Mouse (Mus musculus) inflammation-experienced regulatory T-cells (primary cell): ENCODE measurements around the gene Myo19. TPM values are rescaled to one million over a fixed set of nuclear protein-coding genes. Genes with fewer than 3 reads are reported as not detected.

ENCODE experiments used
- polyA plus RNA-seq, 2 experiments: library from polyadenylated mRNA; unstranded; fragments of 100-300 nt; shearing (Covaris generic); gene quantifications; one replicate each; pipeline ENCODE4 v1.2.1; 2017

The Myo19 gene
- 1 to 10 TPM; 3.7 to 7.8 TPM for polyA plus RNA-seq

DNA sequence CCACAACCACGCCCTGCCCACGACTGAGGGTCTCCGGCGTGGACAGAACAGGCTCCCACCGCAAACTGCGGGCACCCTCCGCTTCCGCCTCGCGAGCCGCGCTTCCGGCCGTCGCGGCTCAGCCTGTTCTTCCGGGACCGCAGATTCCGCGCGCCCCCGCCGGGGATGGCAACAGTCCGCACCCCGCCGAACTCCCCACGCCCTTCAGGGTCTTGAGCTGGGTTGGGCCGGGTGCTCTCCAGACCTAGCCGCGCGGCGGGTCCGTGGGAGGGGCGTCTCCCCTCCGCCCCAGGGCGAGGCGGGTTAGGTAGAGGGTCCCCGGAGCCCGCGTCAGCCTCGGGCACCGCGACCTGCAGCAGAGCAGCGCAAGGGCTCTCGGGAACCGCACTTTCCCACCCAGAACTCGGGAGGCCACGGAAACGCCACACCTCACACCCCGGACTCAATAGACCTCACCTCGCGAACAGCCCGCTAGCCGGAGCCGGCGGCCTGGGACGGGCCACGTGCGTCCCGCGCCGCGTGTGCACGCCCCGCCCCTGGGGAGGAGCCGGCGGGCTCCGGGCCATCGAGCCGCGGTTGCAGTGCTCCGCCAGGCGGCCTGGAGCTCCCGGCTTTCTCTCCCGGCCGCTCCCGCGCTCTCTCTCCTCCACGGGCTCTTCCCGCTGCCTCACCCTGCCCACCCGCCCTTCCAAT is at the start of gene Myo19, which contains the start of gene Pigw:
TSS of gene Myo19 (plus strand) at position 377 of the 693 bp plus-strand sequence.
TSS of gene Pigw (minus strand) at position 514 of the 693 bp plus-strand sequence.

DNA sequence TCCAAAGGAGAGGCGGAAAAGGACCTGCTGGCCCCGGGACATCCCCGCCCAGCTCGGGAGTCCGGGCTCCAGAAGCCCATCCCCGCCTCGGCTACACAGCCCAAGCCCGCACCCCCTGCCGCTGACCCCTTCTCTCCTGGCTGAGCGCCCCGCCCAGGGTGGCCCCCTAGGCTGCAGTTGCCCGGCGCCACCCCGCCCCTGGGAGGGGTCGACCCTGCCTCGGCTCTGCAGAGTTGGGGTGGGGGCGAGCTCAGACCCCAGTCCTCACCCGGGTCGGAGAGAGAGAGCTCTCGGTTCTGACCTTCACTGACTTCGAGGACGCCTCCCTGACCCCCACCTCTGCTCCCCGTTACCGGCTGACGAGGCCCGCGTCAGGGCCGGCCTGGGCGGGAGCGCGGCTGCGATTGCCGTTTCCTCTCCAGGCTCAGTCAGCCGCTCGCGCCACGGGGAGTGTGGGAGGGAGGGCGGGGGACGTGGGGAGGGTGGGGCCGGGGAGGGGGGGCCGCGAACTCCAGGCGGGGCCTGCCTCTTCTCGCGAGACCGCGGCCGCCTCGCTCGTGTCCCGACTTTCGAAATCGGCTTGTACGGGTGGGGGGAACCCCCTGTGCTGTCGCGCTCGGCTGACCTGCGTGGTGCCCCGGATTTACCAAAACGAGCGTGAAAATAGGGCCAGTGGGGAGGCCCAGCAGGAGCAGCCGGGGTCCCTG is 9.5 kb upstream of the Myo19 start, which contains the start of gene Ggnbp2:
TSS of gene Ggnbp2 (minus strand) at position 481 of the 707 bp plus-strand sequence.

GRCm38 (mm10) chr11:84916053-84916702 is 36.2 kb downstream of the Myo19 start, which contains the start of gene Znhit3:
TSS of gene Znhit3 (minus strand) at chr11:84916366.

DNA sequence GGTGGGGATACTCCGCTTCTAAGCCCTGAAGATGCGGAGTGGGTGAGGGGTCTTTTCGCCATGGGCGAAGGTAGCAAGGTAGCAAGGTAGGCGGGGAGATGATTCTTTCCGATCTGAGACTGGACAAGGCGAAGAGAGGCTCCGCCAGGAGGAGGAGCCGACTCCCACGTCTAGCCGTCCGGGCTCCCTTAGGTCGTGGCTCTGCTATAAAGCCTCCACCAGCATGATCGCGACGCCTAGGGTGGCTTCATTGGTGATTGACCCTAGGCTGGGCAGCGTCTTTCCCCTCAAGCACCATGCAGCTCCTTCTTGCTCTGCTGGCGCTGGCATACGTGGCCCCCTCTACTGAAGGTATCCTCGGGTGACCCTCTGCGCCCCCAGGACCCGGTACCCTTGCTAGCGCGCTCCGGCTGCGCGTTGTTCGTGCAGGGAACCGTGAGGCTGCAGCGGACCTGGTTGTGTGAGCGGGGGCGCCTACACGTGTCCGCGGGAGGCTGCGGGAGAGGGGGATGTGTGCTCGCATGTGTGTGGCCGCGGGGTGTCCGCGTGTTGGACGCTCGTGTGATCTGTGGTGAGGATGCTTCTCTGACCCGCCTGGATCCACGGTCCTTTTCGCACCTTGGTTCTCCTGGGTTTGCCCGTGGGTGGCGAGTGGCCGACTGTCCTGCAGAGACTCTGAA is 77.8 kb downstream of the Myo19 start, which contains the start of gene Car4:
TSS of gene Car4 (plus strand) at position 196 of the 680 bp plus-strand sequence.

Other genes starting within 250 kb of the Myo19 start
- 10 to 100 TPM; 23.6 to 29.4 TPM for gene Mrm1, start 60.6 kb upstream of the Myo19 start, polyA plus RNA-seq
- gene Dhrs11, start 51.2 kb upstream of the Myo19 start, polyA plus RNA-seq: 10 to 100 TPM; 19.9 to 26.6 TPM
- 100 to 1,000 TPM; 154 to 156 TPM for gene Ggnbp2, start 9.3 kb upstream of the Myo19 start, polyA plus RNA-seq
- gene Pigw, start 137 bp downstream of the Myo19 start, polyA plus RNA-seq: 1 to 10 TPM; 2.9 to 5.6 TPM
- gene Znhit3, start 36.2 kb downstream of the Myo19 start, polyA plus RNA-seq: 10 to 100 TPM; 27.9 to 58.4 TPM
- gene Car4, start 77.6 kb downstream of the Myo19 start, polyA plus RNA-seq: under 1 TPM; 0.49 to 0.86 TPM